Mouse (Mus musculus) heart, embryonic 11.5 days (tissue): ENCODE data around the gene Sbpl. TPM values are rescaled to one million over a fixed set of nuclear protein-coding genes. Genes with fewer than 3 reads are reported as not detected.

Experiments used
- ATAC-seq: fragments of 200-750 bp; cut with Nextera tagmentation; replicated peaks from 2 replicates; pipeline ENCODE4 v1.8.0; 2017; ENCODE audit warnings: moderate library complexity; ENCODE audit not compliant: insufficient number of reproducible peaks, low FRiP score, low TSS enrichment
- H3K27ac ChIP-seq: fragments of 300-500 bp; sonication (generic); 2 replicates; pipeline ENCODE4 v1.5.1; 2014; ENCODE audit warnings: mild to moderate bottlenecking, low read depth, low read length
- H3K27me3 ChIP-seq: fragments of 300-500 bp; sonication (generic); 2 replicates; pipeline ENCODE4 v1.6.1; 2014; ENCODE audit warnings: mild to moderate bottlenecking, low read length, mixed read lengths; ENCODE audit not compliant: control insufficient read depth, insufficient read depth
- H3K36me3 ChIP-seq: fragments of 300-500 bp; sonication (generic); 2 replicates; pipeline ENCODE4 v1.6.1; 2014; ENCODE audit warnings: mild to moderate bottlenecking, low read length, moderate library complexity, mixed read lengths; ENCODE audit not compliant: control insufficient read depth, insufficient read depth
- H3K4me1 ChIP-seq: fragments of 300-500 bp; sonication (generic); 2 replicates; pipeline ENCODE4 v1.6.1; 2014; ENCODE audit warnings: low read length; ENCODE audit not compliant: control insufficient read depth, insufficient read depth
- H3K4me2 ChIP-seq: fragments of 300-500 bp; sonication (generic); 2 replicates; pipeline ENCODE4 v1.6.1; 2014; ENCODE audit warnings: mild to moderate bottlenecking, moderate library complexity
- H3K4me3 ChIP-seq: fragments of 300-500 bp; sonication (generic); 2 replicates; pipeline ENCODE4 v1.5.1; 2014; ENCODE audit warnings: low read depth, low read length
- H3K9ac ChIP-seq: fragments of 300-500 bp; sonication (generic); 2 replicates; pipeline ENCODE4 v1.6.1; 2014; ENCODE audit warnings: mild to moderate bottlenecking, low read depth, low read length, moderate library complexity
- H3K9me3 ChIP-seq: fragments of 300-500 bp; sonication (generic); replicated peaks from 2 replicates; pipeline ENCODE4 v1.6.1; 2016; ENCODE audit warnings: low read length; ENCODE audit not compliant: control insufficient read depth
- WGBS: fragments of 180-500 bp; shearing (Covaris S2); extraction: QIAGEN DNeasy Blood & Tissue Kit; methylation state at CpG from one replicate; pipeline ENCODE4 v1.1.7; 2014; ENCODE audit not compliant: insufficient replicate concordance; 5-methylcytosine and 5-hydroxymethylcytosine counted together
- polyA plus RNA-seq: library from polyadenylated mRNA; unstranded; fragments of >200 nt; fragmentation: Nextera tagmentation; extraction: Ambion mirVana; gene quantifications from 2 replicates; pipeline ENCODE4 v1.2.1, GENCODE M21; 2014

Sbpl gene
- not detected in 2 replicates for polyA plus RNA-seq

GRCm38 (mm10) chr17:23955174-23955573 is at the start of gene Sbpl:
TSS of gene Sbpl (minus strand) at chr17:23955274.
- Histone ChIP-seq H3K4me3 (no peak within 1 kb of the TSS), H3K9ac (no peak within 1 kb of the TSS), H3K4me1 (no peaks in the 10 kb centered on the region), H3K4me2 (no peak within 1 kb of the TSS), H3K27me3 (0 out of 2 replicates have a peak, but pooled peaks cover 3% of the 10 kb centered on the region), H3K36me3 (no peaks in the 10 kb centered on the region), H3K9me3 (no peaks in the 10 kb centered on the region), H3K27ac (no peak within 1 kb of the TSS)
- 76% methylated on average over 5 of the region's 5 CpGs for WGBS
- ATAC-seq, result no peak

- Histone ChIP-seq H3K9me3 (no peaks in the 10 kb centered on the region), H3K36me3 (no peaks in the 10 kb centered on the region), H3K27me3 (no peaks in the 10 kb centered on the region), H3K9ac (no peak overlapping the region), H3K4me2 (no peak overlapping the region), H3K4me3 (no peak overlapping the region), H3K27ac (no peak overlapping the region), H3K4me1 (no peaks in the 10 kb centered on the region)
- WGBS, result 82% methylated on average over 14 of the region's 14 CpGs
- no peak for ATAC-seq
These were observed 49.1 kb upstream of the Sbpl start for GRCm38 (mm10) chr17:24004071-24004665.

GRCm38 (mm10) chr17:24000404-24000803 is 45.3 kb upstream of the Sbpl start:
- Histone ChIP-seq H3K27ac (no peak overlapping the region), H3K9me3 (no peaks in the 10 kb centered on the region), H3K36me3 (no peaks in the 10 kb centered on the region), H3K9ac (no peak overlapping the region), H3K4me2 (no peak overlapping the region), H3K27me3 (peaks cover 7% of the 10 kb centered on the region), H3K4me1 (no peaks in the 10 kb centered on the region), H3K4me3 (no peak overlapping the region)
- ATAC-seq, result no peak
- WGBS, result 15% methylated on average over 5 of the region's 5 CpGs

GRCm38 (mm10) chr17:23998383-23998782 is 43.3 kb upstream of the Sbpl start:
- Histone ChIP-seq H3K4me2 (no peak overlapping the region), H3K9me3 (no peaks in the 10 kb centered on the region), H3K36me3 (no peaks in the 10 kb centered on the region), H3K27ac (no peak overlapping the region), H3K4me1 (no peaks in the 10 kb centered on the region), H3K4me3 (no peak overlapping the region), H3K9ac (no peak overlapping the region), H3K27me3 (peaks cover 11% of the 10 kb centered on the region)
- WGBS, result 55% methylated on average over 6 of the region's 6 CpGs
- ATAC-seq, result no peak

- H3K27ac ChIP-seq, result no peak within 1 kb of the TSS
- no peak within 1 kb of the TSS for H3K4me2 ChIP-seq
- H3K27me3 ChIP-seq, result peaks cover 11% of the 10 kb centered on the region
- no peak for ATAC-seq
- H3K4me1 ChIP-seq, result no peaks in the 10 kb centered on the region
- H3K36me3 ChIP-seq, result no peaks in the 10 kb centered on the region
- no peak within 1 kb of the TSS for H3K9ac ChIP-seq
- H3K4me3 ChIP-seq, result no peak within 1 kb of the TSS
- WGBS, result 56% methylated on average over 2 of the region's 2 CpGs
- H3K9me3 ChIP-seq, result no peaks in the 10 kb centered on the region
These were observed 42.8 kb upstream of the Sbpl start, which contains the start of gene Prss22 for GRCm38 (mm10) chr17:23997901-23998300. TSS of gene Prss22 (minus strand) at chr17:23998100.

GRCm38 (mm10) chr17:23995421-23995820 is 40.3 kb upstream of the Sbpl start:
- no peak overlapping the region for H3K27ac ChIP-seq
- no peak for ATAC-seq
- H3K27me3 ChIP-seq, result peaks cover 11% of the 10 kb centered on the region
- H3K9ac ChIP-seq, result no peak overlapping the region
- no peak overlapping the region for H3K4me2 ChIP-seq
- H3K36me3 ChIP-seq, result no peaks in the 10 kb centered on the region
- H3K4me1 ChIP-seq, result no peaks in the 10 kb centered on the region
- H3K4me3 ChIP-seq, result no peak overlapping the region
- WGBS, result 37% methylated on average over 1 of the region's 1 CpGs
- H3K9me3 ChIP-seq, result no peaks in the 10 kb centered on the region

GRCm38 (mm10) chr17:23994667-23995066 is 39.6 kb upstream of the Sbpl start:
- H3K9ac ChIP-seq, result no peak overlapping the region
- no peak overlapping the region for H3K4me2 ChIP-seq
- no peak overlapping the region for H3K27ac ChIP-seq
- no peaks in the 10 kb centered on the region for H3K9me3 ChIP-seq
- WGBS, result 64% methylated on average over 7 of the region's 7 CpGs
- no peak for ATAC-seq
- no peak overlapping the region for H3K4me3 ChIP-seq
- H3K4me1 ChIP-seq, result no peaks in the 10 kb centered on the region
- peaks cover 11% of the 10 kb centered on the region for H3K27me3 ChIP-seq
- no peaks in the 10 kb centered on the region for H3K36me3 ChIP-seq

GRCm38 (mm10) chr17:23993559-23994428 is 38.7 kb upstream of the Sbpl start:
- WGBS, result 10% methylated on average over 31 of the region's 31 CpGs
- Histone ChIP-seq H3K4me3 (no peak overlapping the region; the same call in 1 of the 2 replicates), H3K36me3 (no peaks in the 10 kb centered on the region), H3K4me1 (no peaks in the 10 kb centered on the region), H3K9me3 (no peaks in the 10 kb centered on the region), H3K27ac (no peak overlapping the region), H3K9ac (peak overlapping the region; percentile 24; the same call in 1 of the 2 replicates), H3K4me2 (peak overlapping the region; percentile 57), H3K27me3 (peaks cover 11% of the 10 kb centered on the region)
- ATAC-seq, result peak; percentile 61
